Mouse (Mus musculus): ENCODE results near the gene Fn1.

Gene Fn1

DNA sequence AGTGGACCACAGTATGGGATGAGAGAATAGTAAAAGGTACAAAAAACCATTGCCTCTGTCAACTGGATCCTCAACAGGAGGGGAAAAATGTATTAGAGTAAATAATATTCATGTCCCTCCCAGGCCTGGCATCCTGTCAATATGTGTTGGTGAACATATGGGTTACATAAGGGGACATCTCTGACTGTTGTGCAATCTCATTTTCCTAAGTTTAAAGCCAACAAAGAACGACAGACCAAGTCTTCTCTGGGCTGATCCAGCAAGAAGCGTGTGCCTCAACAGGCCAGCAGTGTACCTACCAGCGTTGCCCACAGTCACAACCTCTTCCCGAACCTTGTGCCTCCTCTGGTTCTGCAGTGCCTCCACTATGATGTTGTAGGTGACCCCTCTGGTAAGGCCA, 57.6 kb downstream of the Fn1 start:
- no peak for DNase-seq

DNA sequence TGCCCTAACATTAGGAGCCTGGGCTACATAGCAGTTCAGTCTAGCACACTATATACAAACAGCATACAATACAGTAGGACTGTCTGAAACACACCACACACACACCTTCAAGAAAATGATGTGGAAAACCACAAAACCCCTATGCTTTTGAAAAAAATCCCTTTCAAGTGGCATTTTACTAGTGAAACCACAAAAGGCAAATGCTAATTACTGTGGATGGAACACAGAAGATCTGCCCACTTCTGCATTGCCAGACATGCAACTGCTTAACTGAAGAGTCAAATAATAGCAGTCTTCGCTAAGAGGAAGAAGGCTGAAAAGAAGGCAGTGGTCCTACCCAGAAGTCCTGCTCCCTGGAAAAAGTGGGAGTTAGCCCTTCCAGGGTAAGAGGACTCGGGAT, 58.7 kb downstream of the Fn1 start:
- no peak for DNase-seq

DNA sequence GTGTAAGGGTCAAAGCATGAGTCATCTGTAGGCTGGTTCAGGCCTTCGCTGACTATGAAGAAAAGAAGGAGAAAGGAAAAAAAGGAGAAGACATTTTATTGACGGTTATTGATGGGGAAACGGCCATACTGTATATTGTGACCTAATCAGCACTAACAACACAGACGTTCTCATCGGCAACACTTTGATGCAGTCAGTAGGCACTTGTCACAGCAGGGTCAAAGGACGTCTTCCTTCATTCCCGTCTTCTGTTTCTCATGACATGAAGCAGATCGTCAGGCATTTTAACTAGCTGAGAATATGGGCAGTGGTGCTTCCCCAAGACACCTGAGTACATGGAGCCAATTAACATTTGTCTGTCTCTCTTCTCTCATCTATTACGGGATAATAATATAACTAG, 59.8 kb downstream of the Fn1 start:
- DNase-seq, result no peak

DNA sequence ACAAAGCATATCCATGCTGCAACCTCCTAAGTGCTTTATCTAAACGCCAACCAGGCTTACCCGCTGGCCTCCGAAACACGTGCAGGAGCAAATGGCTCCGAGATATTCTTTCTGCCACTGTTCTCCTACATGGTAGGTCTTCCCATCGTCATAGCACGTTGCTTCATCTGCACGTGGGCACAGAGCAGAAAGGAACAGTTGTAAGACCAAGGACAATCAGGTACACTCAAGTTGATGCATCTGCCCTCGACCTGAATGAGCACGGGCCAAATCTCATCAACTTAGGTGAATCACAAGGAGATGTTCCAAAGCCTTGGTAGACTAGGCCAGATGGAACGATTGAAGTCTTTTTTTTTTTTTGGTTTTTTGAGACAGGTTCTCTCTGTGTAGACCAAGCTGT, 63.0 kb downstream of the Fn1 start:
- DNase-seq, result no peak

DNA sequence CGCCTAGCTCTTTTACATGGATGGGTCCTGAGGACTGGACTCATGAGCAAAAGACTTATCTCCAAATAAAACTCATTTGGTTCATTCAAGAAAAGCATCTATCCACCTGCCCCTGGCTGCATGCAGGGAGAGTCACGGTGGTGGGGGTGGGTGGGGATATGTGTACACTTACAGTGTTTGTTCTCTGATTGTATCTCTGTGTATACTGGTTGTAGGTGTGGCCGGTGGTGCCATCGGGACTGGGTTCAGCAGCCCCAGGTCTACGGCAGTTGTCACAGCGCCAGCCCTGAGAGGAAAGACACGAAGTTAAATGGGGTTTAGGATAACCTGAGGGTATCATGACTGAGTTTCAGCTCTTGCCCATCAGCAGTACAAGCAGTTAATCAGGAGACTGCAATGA, 66.3 kb downstream of the Fn1 start:
- DNase-seq, result no peak

DNA sequence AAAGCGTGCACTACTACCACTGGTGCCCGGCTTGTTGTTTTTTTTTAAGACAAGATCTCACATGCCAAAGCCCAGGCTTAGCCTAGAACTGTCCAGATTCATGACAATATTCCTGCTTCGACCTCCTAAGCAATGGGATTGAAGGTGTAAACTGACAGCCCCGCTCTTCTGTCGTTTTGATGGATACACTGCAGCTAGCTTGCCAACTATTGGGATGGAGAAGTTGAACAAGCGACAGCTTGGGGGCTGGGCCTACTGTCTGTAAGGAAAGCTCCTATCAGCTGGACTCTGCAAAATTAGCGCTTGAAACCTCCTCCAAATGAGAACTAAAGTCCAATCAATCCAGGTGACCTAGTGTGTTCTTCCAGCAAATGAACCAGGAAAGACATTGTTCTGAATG, 69.1 kb downstream of the Fn1 start:
- no peak for DNase-seq

DNA sequence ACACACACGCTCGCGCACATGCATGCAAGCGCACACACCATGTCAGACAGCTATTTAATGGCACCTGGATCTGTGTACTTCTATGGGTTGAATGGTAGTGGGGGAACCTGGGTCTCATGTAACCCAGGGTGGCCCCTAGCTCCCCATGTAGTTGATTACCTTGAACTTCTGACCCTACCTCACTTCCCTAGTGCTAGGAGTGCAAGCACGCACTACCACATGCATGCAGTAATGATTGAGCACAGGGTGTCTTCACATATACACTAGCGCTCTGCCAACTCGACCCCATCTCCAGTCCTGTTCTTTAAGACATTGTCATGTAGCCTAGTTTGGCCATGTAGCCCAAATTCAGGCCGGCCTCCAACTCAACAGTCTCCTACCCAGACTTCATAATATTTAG, 69.7 kb downstream of the Fn1 start:
- no peak for DNase-seq

DNA sequence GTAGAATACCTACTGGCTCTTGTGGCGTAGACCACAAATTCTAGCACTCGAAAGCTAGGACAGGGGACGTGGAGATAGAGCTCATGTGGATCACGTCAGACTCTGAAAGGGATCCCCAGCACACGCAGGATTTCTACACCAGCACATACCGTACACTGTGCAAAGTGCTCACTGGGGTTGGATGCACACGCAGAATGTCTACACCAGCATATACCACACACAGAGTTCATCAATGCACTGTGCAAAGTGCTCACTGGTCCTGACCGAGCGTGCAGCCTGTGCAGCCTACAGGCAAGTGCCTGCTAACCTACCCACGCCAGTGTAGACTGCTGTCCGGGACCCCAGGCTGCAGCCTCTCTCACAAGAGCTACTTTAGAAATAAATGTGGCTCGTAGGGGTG, 72.6 kb downstream of the Fn1 start:
- DNase-seq, result no peak

DNA sequence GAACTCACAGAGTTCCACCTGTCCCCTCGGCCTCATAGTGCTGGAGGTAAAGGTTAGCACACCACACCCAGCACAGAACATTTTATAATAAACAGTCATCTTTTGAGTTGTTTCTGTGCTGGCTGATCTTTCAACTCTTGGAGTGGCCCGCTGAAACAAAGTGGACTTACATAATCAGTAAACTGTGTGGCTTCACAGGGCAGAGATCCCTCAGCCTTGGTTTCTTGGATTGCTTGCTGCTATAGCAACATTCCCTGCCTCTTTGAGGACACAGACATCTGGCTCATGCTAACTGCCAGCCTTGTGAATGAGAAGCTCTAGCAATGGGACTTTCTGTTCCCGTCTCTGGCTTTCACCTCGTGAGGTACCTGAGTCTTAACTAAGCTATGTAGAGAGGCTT, 73.5 kb downstream of the Fn1 start:
- DNase-seq, result peak; percentile 39 to 61

DNA sequence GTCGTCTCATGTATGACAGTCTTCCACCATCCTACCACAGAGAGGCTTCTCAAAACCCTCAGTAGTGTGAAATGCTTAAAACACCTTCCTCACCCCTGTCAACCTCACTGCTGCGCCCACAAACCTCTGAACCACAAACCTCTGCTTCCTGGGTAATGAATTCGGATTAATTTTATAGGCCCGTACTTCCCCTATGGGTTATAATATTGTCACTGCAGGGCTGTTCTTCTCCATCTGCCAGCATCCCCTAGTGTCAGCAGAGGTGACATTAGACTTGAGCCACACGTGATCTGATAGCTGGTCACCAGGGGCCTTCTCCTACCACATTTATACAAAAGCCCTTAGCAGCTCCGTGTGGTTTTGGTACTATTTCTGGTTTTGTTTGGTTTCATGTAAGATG, 76.2 kb downstream of the Fn1 start:
- DNase-seq, result no peak

DNA sequence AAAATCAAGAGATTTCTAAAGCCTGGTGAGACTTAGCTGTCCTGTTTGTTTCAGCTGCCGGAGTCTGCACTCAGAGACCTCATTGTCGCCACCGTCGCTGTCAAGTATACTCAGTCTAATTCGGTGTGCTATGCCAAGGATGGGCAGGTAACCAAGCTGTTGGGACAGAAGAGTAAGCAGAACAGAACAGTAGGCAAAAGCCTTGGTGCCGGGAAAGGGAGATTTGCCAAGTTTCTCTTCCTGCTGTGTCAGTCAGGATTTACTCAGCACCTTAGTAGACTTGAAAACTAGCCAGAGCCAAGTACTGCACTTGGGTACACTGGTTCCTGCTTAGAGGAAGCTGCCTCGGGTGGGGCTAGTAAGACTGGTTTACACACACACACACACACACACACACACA, 77.0 kb downstream of the Fn1 start:
- peak; percentile 54 to 72 for DNase-seq

DNA sequence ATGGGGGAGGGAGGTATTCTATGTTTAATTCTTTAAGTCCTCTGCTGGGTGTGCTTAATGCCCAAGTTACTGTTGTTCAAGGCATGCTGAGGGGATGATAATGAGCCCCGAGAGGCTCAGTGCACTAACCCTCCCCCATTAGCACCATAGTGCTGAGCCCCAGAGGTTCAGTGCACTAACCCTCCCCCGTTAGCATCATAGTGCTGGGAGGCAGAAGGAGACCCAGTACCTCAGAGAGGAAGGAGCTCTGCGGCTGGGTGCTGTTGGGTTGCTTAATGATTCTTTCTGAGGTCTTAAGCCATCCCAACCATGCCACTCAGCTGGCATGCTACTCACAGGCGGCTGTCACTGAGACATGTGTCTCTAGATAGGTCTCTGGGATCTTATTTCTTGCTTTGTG, 82.9 kb downstream of the Fn1 start:
- DNase-seq, result no peak

DNA sequence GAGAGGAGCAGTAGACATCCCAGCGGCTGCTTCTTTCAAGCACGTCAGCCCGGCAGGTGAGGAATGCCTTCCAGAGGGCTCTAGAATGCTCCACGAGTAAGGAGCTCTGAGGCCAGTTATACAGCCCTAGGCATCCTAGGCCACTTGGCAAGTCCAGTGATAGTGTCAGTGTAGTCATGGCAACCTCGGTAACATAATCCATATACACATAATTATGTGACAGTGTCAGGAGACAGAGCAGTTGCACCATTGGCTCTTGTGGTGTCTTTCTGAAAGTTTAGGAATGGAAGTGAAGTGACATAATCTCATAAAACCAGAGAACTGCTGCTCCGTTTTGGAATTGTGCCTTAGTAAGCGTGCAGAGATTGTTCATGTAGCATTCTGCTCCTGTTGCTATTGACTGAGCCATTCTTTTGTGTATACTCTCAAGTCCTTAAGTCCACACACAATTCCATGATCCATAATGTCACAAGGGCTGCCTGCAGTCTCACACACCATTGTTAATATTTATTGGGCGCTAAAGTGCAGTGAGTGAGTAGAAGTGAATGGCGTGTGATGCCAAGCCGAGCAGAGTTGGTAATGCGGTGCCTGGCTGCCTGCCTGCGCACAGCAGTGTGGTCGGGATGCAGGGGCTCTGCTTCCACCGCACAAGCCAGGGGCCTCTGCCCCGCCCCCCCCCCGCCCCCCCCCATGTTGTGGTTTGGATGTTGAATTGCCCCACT, 85.0 kb downstream of the Fn1 start:
- no peak for DNase-seq

DNA sequence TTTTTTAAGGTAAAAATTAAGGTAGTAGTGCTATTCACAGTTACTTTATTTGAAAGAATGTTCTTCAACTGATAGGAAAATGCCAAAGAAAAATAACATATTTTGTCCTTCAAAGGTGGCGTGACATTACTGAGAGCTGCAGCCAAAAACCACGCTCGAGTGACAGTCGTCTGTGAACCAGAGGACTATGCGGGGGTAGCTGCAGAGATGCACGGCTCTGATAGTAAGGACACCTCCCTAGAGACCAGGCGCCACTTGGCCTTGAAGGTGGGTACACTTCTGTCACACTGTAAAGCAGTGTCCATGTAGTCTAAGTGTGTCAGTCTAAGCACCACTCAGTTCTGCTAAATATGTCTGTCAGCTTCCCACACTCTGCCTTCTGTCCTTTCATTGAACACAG, 88.7 kb downstream of the Fn1 start:
- no peak for DNase-seq

DNA sequence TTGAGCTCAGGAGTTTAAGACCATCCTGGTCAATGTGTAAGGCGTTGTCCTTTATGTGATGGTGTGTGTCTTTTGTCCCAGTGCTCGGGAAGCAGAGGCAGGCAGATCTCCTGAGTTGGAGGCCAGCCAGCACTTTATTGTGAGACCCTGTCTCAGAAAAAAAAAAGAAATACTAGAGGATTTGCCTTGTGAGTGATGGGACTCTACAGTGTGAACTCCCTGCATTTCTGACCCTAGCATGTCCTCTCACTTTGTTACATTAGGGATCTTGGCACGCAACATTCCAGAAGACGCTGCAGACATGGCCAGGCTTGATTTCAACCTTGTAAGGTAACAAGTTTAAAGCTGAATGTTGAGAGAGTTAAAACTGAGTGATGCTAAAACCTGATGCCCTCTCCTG, 92.4 kb downstream of the Fn1 start:
- DNase-seq, result no peak

DNA sequence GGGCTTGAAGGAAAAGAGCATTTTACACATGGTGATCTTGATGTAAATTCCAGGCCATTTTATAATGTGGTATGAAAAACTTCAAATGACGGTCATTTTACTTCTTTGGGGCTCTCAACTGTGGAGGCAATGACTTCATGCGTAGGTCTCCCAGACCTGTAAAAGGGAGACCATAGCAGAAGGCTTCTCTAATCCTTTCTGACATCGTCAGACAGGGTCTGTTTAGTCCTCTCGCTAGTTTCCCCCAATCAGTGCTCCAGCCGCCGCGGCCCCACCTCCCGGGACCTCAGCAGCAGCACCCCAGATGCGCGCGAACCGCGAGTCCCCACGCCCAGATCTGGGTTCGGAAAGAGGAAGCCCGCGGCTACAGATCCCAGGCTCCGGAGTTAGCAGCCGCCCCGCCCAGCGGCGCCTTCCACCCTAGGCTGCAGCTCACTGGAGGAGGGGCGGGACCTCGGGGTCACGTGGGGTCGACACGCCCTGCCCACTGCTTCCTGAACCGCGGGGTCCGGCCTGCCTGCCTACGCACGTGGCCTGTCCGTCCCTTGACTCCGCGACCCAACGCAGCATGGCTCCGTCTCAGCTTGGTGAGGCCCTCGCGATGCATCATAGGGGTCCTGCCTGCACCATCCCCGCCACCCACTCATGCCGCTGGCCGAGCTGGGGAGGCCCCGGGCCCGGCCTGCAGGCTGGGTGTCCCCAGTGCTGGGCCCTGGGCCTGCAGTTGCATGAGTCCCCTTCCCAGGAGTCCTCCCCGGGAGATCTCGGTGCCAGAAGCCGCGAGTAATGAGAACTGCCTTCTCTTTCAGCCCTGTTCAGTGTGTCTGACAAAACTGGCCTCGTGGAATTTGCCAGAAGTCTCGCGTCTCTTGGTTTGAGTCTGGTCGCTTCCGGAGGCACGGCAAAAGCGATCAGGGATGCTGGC, 96.0 kb downstream of the Fn1 start, which contains the start of gene Atic:
TSS of gene Atic (plus strand) at position 463 of the 925 bp plus-strand sequence.
- peak; percentile 92 to 94 for DNase-seq

DNA sequence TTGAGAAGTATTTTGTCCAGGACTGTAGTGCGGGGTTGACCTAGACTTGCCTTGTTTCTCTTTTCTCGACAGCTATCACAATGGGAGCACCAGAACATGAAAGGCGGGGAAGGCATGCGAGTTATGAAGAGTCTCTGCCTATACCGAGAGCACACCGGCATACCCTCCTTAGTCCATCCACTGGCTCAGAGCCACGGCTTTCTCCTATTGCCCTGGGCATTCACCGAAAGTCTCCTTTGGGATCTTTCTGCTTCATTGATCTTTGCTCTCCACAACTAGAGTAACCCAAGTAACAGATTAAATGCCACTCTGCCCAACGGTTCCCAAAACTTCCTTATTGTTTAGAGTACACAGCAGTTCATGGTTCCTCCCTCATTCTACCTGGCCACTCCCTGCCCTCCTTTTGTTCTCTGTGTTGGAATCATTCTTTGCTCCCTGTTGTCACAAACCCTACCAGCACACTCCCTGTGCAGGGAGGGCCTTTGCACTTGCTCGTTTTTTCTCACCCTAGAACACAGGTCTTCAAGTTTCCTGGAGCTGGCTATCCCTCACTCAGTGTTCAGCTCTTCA, 102.3 kb downstream of the Fn1 start:
- no peak for DNase-seq

DNA sequence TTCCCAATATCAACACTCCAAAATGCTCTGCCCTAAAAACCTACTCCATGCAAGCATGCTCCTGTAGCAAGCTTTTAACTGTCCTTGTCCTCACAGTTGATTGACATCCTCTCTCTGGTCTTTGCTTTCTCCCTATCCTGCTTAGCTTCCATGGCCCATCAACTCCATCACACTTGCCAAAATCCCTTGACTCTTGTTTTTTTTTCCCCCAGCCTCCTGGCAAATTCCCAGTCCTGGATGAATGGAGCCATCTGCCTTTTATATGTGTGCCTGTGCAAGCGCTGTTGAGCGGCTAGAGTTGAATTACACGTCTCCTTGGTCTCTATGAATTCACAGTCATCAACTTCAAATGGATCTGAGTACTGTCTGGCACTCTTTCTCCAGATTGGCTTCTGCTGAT, 112.6 kb downstream of the Fn1 start:
- no peak for DNase-seq

DNA sequence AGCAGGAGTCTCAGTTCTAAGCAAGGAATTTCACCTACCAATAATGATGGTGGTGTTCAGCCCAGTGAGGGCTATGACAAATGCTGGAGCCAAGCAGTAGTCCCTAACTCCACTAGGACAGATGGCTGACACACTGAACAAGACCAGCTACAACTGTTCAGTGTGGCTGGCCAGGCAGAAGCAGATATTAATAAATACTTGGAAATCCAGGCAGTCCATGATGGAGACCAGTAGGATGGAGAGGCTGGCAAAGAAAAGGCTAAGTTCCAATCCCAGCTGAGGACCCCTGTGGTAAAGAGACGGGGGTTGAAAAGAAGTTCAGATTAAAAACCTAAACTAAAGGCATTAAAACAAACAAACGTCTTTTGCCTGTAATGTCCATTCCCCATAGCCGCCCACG, 113.4 kb downstream of the Fn1 start:
- DNase-seq, result no peak
